Mouse (Mus musculus) heart, adult 2 months (tissue): ENCODE results near the gene Stk38.

Experiments
- CTCF ChIP-seq: fragments of 200-600 bp; IDR thresholded peaks from 2 replicates; pipeline ENCODE4 v1.8.1; 2022; ENCODE audit warnings: antibody characterized with exemption, mild to moderate bottlenecking, moderate library complexity
- EP300 ChIP-seq: fragments of 200-500 bp; IDR thresholded peaks from 2 replicates; pipeline ENCODE4 v1.6.1; 2011; ENCODE audit warnings: low read depth, low read length, control low read depth; ENCODE audit not compliant: insufficient read depth
- POLR2A ChIP-seq: fragments of 200-500 bp; IDR thresholded peaks from 2 replicates; pipeline ENCODE4 v1.6.1; 2011; ENCODE audit warnings: mild to moderate bottlenecking, low read depth, low read length, control low read depth; ENCODE audit not compliant: insufficient read depth

DNA sequence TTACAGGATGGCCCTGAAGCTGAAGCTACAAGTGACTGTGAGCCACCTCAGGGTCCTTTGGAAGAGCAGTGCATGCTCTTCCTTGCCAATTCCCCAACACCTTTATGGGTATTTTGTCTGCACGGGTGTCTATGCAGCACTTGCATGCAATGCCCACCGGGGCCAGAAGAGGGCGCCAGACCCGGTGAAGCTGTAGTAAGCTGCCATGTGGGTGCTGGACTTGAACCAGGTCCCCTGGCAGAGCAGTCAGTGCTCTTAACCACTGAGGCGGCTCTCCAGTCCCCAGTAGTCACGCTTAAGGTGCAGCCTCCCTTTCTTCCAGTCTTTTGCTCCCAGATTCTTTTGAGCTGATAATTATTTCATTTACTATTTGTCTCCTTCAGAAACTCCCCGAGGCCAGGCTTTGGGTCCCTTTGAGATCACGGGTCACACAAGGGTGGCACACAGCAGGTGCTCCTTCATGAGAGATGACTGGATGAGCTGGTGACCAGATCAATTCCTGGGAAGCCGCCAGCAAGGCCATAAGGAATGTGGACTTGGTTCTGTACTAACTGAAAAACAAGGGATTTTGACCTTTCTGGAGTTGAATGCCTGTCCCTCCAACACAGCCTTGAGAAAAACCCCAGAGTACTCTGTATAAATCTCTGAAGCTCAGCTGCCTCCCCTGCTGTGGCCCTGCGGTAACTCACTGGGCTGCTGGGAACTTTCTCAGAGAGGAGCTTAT is 71.0 kb downstream of the Stk38 start:
- TF ChIP-seq CTCF (peak; percentile 67), POLR2A (no peak), EP300 (no peak)
